Mouse (Mus musculus) limb, embryonic 15.5 days (tissue): ENCODE measurements around the gene 1810055G02Rik. TPM values are rescaled to one million over a fixed set of nuclear protein-coding genes. Genes with fewer than 3 reads are reported as not detected.

Source experiments
- ATAC-seq: fragments of 200-750 bp; cut with Nextera tagmentation; 2 replicates; pipeline ENCODE4 v1.8.0; 2017; ENCODE audit warnings: low read depth, moderate TSS enrichment; ENCODE audit not compliant: insufficient number of reproducible peaks, low FRiP score, low TSS enrichment
- H3K27ac ChIP-seq: fragments of 300-500 bp; sonication (generic); 2 replicates; pipeline ENCODE4 v1.5.1; 2015; ENCODE audit warnings: moderate library complexity, mild to moderate bottlenecking, inconsistent platforms
- H3K27me3 ChIP-seq: fragments of 300-500 bp; sonication (generic); 2 replicates; pipeline ENCODE4 v1.6.1; 2015; ENCODE audit warnings: inconsistent platforms
- H3K36me3 ChIP-seq: fragments of 300-500 bp; sonication (generic); 2 replicates; pipeline ENCODE4 v1.6.1; 2015; ENCODE audit warnings: inconsistent platforms
- H3K4me1 ChIP-seq: fragments of 300-500 bp; sonication (generic); 2 replicates; pipeline ENCODE4 v1.6.1; 2015; ENCODE audit warnings: inconsistent platforms
- H3K4me2 ChIP-seq: fragments of 300-500 bp; sonication (generic); 2 replicates; pipeline ENCODE4 v1.6.1; 2015; ENCODE audit warnings: mild to moderate bottlenecking, inconsistent platforms
- H3K4me3 ChIP-seq: fragments of 300-500 bp; sonication (generic); 2 replicates; pipeline ENCODE4 v1.5.1; 2015; ENCODE audit warnings: mild to moderate bottlenecking, inconsistent platforms
- H3K9ac ChIP-seq: fragments of 300-500 bp; sonication (generic); 2 replicates; pipeline ENCODE4 v1.6.1; 2015; ENCODE audit warnings: inconsistent platforms
- H3K9me3 ChIP-seq: fragments of 300-500 bp; sonication (generic); 2 replicates; pipeline ENCODE4 v1.6.1; 2016; ENCODE audit warnings: inconsistent platforms
- WGBS: fragments of 180-500 bp; shearing (Covaris S2); methylation state at CpG from one replicate; pipeline ENCODE4 v1.1.7; 2015; 5-methylcytosine and 5-hydroxymethylcytosine counted together
- polyA plus RNA-seq: library from polyadenylated mRNA; unstranded; fragments of >200 nt; fragmentation: Nextera tagmentation; extraction: Ambion mirVana; gene quantifications from 2 replicates; pipeline ENCODE4 v1.2.1, GENCODE M21; 2015

The 1810055G02Rik gene
- polyA plus RNA-seq, 1 experiment from 2014 or later, result 60.5 TPM

DNA sequence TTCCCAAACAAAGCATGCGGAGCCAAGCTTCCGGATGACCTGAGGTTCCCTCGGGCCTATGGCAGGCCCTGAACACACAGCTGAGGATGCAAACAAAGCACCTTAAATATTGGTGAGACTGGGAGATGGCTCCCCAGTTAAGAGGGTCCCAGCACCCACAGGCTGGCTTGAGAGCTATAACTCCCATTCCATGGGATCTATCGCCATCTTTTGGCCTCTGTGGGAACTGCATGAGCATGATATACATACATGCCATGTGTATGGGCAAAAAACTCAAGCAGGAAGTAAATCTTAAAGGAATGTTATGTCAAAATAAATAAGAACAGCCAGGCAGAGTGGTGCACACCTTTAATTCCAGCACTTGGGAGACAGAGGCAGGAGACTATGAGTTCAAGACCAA lies 15.8 kb downstream of the 1810055G02Rik start:
- H3K4me3 ChIP-seq, result no peak overlapping the region
- H3K27me3 ChIP-seq, result no peaks in the 10 kb centered on the region
- H3K27ac ChIP-seq, result no peak overlapping the region
- WGBS, result 81% methylated on average over 4 of the region's 4 CpGs
- H3K9me3 ChIP-seq, result no peaks in the 10 kb centered on the region
- H3K9ac ChIP-seq, result no peak overlapping the region
- ATAC-seq, result no peak
- H3K4me2 ChIP-seq, result no peak overlapping the region
- peaks cover 8% of the 10 kb centered on the region for H3K4me1 ChIP-seq
- H3K36me3 ChIP-seq, result no peaks in the 10 kb centered on the region

- Histone ChIP-seq H3K36me3 (no peaks in the 10 kb centered on the region), H3K4me1 (no peaks in the 10 kb centered on the region), H3K9ac (no peak overlapping the region), H3K27ac (no peak overlapping the region), H3K9me3 (no peaks in the 10 kb centered on the region), H3K4me2 (no peak overlapping the region), H3K27me3 (no peaks in the 10 kb centered on the region), H3K4me3 (no peak overlapping the region)
- WGBS, result 31% methylated on average over 1 of the region's 1 CpGs
- no peak for ATAC-seq
Measured at GRCm38 (mm10) chr19:3724779-3725178, 16.7 kb downstream of the 1810055G02Rik start.

DNA sequence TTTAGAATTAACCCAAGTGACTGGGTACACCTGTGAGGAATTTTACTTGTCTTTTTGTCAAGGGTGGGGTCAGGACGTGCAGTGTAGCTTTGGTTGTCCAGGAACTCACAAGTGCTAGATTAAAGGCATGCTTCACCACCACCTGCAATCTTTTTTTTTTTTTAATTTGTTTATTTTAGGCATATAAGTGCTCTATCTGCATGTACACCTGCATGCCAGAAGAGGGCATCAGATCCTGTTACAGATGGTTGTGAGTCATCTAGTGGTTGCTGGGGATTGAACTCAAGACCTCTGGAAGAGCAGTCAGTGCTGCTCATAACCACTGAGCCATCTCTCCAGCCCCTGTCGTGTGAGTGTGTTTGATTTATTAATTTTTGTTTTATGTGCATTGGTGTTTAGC lies 20.8 kb downstream of the 1810055G02Rik start:
- no peaks in the 10 kb centered on the region for H3K9me3 ChIP-seq
- 70% methylated on average over 2 of the region's 2 CpGs for WGBS
- H3K4me1 ChIP-seq, result no peaks in the 10 kb centered on the region
- H3K27me3 ChIP-seq, result no peaks in the 10 kb centered on the region
- H3K9ac ChIP-seq, result no peak overlapping the region
- H3K27ac ChIP-seq, result no peak overlapping the region
- H3K4me2 ChIP-seq, result no peak overlapping the region
- H3K36me3 ChIP-seq, result no peaks in the 10 kb centered on the region
- ATAC-seq, result no peak
- H3K4me3 ChIP-seq, result no peak overlapping the region

GRCm38 (mm10) chr19:3730781-3731646 lies 22.9 kb downstream of the 1810055G02Rik start:
- no peak overlapping the region for H3K9ac ChIP-seq
- H3K4me2 ChIP-seq, result no peak overlapping the region
- no peaks in the 10 kb centered on the region for H3K36me3 ChIP-seq
- H3K4me1 ChIP-seq, result no peaks in the 10 kb centered on the region
- 78% methylated on average over 7 of the region's 7 CpGs for WGBS
- no peaks in the 10 kb centered on the region for H3K27me3 ChIP-seq
- no peak overlapping the region for H3K4me3 ChIP-seq
- H3K9me3 ChIP-seq, result no peaks in the 10 kb centered on the region
- no peak for ATAC-seq
- H3K27ac ChIP-seq, result no peak overlapping the region

GRCm38 (mm10) chr19:3736001-3736400 lies 27.9 kb downstream of the 1810055G02Rik start:
- WGBS, result 87% methylated on average over 3 of the region's 3 CpGs
- no peaks in the 10 kb centered on the region for H3K4me1 ChIP-seq
- no peak overlapping the region for H3K27ac ChIP-seq
- no peaks in the 10 kb centered on the region for H3K9me3 ChIP-seq
- H3K4me2 ChIP-seq, result no peak overlapping the region
- no peak overlapping the region for H3K4me3 ChIP-seq
- ATAC-seq, result no peak
- H3K9ac ChIP-seq, result no peak overlapping the region
- no peaks in the 10 kb centered on the region for H3K27me3 ChIP-seq
- H3K36me3 ChIP-seq, result no peaks in the 10 kb centered on the region

DNA sequence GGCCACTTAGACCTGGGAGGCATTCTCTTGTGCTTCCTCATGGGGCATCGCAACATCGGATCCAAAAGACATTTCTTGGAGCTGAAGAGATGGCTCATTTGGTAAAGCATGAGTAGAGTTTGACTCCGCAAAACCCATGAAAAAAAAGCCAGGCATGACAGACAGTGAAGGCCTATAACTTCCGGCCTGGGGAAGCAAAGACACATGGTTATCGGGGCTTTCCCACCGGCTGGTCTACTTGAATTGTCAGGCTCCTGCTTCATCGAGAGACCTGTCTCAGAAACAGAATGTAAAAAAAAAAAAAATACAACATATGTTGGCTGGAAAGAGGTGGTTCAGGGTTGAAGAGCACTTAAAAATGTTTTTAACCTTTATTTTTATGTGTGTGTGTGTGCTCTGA lies 31.6 kb downstream of the 1810055G02Rik start:
- Histone ChIP-seq H3K27ac (no peak overlapping the region), H3K9ac (no peak overlapping the region)
- 88% methylated on average over 7 of the region's 7 CpGs for WGBS

DNA sequence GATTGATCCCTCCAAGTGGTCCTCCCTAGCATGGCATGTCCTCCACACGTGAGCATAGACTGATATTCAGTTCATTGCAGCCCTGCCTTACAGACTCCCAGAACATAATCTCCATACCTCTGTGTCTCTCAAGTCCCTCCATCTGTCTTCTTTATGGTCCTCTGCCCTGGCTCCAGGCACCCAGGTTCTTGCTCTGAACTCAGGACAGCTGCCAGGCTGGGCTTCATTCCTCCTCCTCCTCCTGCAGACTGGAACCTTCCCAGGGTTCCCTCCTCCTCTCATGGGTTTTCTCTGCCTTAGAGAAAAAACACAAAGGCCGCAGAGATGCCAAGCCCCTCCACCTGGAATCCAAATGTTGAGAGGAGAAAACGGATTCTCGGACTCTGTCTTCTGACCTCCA lies 34.6 kb downstream of the 1810055G02Rik start:
- Histone ChIP-seq H3K4me1 (0 out of 2 replicates have a peak, but pooled peaks cover 2% of the 10 kb centered on the region), H3K27me3 (no peaks in the 10 kb centered on the region), H3K27ac (0 out of 2 replicates have a peak overlapping the region, but pooled peaks have one; percentile 1), H3K4me3 (no peak overlapping the region), H3K9ac (no peak overlapping the region), H3K36me3 (no peaks in the 10 kb centered on the region), H3K4me2 (no peak overlapping the region), H3K9me3 (no peaks in the 10 kb centered on the region)
- 47% methylated on average over 4 of the region's 4 CpGs for WGBS
- ATAC-seq, result no peak

More for the DNA sequence above, 31.6 kb downstream of the 1810055G02Rik start:
- Histone ChIP-seq H3K4me2 (no peak overlapping the region), H3K4me3 (no peak overlapping the region), H3K4me1 (0 out of 2 replicates have a peak, but pooled peaks cover 2% of the 10 kb centered on the region), H3K27me3 (no peaks in the 10 kb centered on the region), H3K36me3 (no peaks in the 10 kb centered on the region), H3K9me3 (no peaks in the 10 kb centered on the region)
- no peak for ATAC-seq

DNA sequence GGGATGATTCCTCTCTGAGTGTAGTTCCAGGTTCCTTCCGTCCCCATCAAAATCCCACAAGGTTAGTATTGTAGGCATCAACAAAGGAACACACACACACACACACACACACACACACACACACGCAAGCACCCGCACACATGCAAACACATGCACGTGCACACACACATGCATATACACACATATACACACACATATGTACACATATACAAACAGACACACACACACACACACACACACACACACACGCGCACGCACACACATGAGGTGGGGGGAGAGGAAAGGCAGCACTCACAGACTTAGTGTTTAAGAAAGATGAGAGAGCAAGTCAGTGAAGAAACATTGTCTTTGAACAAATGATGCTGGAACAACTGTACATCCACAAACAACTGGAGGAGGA lies 35.3 kb downstream of the 1810055G02Rik start:
- no peak for ATAC-seq
- Histone ChIP-seq H3K27ac (no peak overlapping the region), H3K4me1 (0 out of 2 replicates have a peak, but pooled peaks cover 2% of the 10 kb centered on the region), H3K9ac (no peak overlapping the region), H3K4me3 (no peak overlapping the region), H3K27me3 (no peaks in the 10 kb centered on the region), H3K4me2 (peak overlapping the region; percentile 53; the same call in 1 of the 2 replicates), H3K9me3 (no peaks in the 10 kb centered on the region), H3K36me3 (no peaks in the 10 kb centered on the region)
- WGBS, result 86% methylated on average over 7 of the region's 7 CpGs

DNA sequence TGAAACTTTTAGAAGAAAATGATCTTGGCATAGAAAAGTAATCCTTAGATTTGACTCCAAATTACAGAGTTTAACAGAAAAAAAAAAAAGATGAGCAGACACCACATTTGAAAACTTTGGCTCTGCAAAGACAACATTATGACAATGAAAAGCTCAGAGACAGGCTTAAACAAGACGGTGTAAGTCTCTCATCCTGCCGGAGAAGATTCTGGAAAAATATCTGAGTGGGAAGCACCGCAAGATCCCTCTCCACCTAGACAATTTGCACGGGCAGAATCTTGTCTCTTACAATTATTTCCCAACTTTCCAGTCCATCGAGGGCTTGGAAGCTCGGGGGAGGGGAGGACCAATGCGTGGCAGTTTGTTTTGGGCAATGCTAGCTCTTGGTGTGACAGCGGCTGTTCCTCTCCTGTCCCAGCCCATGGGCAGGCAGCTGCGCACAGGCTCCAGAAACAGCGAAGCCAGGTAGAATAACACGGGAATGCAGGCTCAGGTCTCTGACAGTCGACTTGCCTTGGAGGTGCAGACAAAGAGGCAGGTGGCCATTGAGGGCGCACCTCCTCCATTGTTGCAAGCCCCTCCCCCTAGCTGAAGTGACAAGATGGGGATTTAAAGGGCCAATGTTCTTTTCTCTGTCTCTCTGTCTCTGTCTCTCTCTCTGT lies 35.9 kb downstream of the 1810055G02Rik start:
- Histone ChIP-seq H3K27ac (peak overlapping the region; percentile 83), H3K9ac (peak overlapping the region; percentile 38), H3K4me1 (0 out of 2 replicates have a peak, but pooled peaks cover 2% of the 10 kb centered on the region), H3K36me3 (no peaks in the 10 kb centered on the region), H3K9me3 (no peaks in the 10 kb centered on the region), H3K27me3 (no peaks in the 10 kb centered on the region), H3K4me3 (peak overlapping the region; percentile 47), H3K4me2 (peak overlapping the region; percentile 53)
- ATAC-seq, result no peak
- 4% methylated on average over 13 of the region's 13 CpGs for WGBS

GRCm38 (mm10) chr19:3752621-3753239 lies 44.6 kb downstream of the 1810055G02Rik start:
- Histone ChIP-seq H3K4me1 (no peaks in the 10 kb centered on the region), H3K4me2 (no peak overlapping the region), H3K9me3 (no peaks in the 10 kb centered on the region), H3K27ac (no peak overlapping the region), H3K9ac (no peak overlapping the region), H3K4me3 (no peak overlapping the region), H3K36me3 (no peaks in the 10 kb centered on the region), H3K27me3 (no peaks in the 10 kb centered on the region)
- ATAC-seq, result no peak
- WGBS, result 41% methylated on average over 8 of the region's 8 CpGs

GRCm38 (mm10) chr19:3753240-3753633 lies 45.1 kb downstream of the 1810055G02Rik start:
- no peak overlapping the region for H3K4me3 ChIP-seq
- H3K36me3 ChIP-seq, result no peaks in the 10 kb centered on the region
- no peaks in the 10 kb centered on the region for H3K27me3 ChIP-seq
- H3K27ac ChIP-seq, result no peak overlapping the region
- ATAC-seq, result no peak
- no peaks in the 10 kb centered on the region for H3K4me1 ChIP-seq
- no peak overlapping the region for H3K9ac ChIP-seq
- no peak overlapping the region for H3K4me2 ChIP-seq
- WGBS, result 71% methylated on average over 1 of the region's 1 CpGs
- no peaks in the 10 kb centered on the region for H3K9me3 ChIP-seq

GRCm38 (mm10) chr19:3753738-3754137 lies 45.6 kb downstream of the 1810055G02Rik start:
- no peaks in the 10 kb centered on the region for H3K9me3 ChIP-seq
- H3K27ac ChIP-seq, result no peak overlapping the region
- no peak overlapping the region for H3K4me3 ChIP-seq
- H3K36me3 ChIP-seq, result no peaks in the 10 kb centered on the region
- H3K9ac ChIP-seq, result no peak overlapping the region
- H3K4me2 ChIP-seq, result no peak overlapping the region
- no peaks in the 10 kb centered on the region for H3K4me1 ChIP-seq
- no peaks in the 10 kb centered on the region for H3K27me3 ChIP-seq
- ATAC-seq, result no peak
- WGBS, result 51% methylated on average over 8 of the region's 8 CpGs
